Mouse (Mus musculus) embryo, embryonic 10 days (tissue): ENCODE measurements at regions not wholly inside any gene's neighbourhood (a gene's known extent, or its start where the extent isn't known, plus 50 kb on each side); places are given as distances from the start of the nearest gene placed in this dataset.
A peak's percentile ranks its signal among the peaks of the same experiment; 100 is the strongest.
"Not testable (repeated sequence)": the region's sequence is repeated elsewhere in the genome, so short reads cannot be mapped to it uniquely, and the experiment has no call there.

ENCODE experiments used
- DNase-seq: peaks from one replicate; pipeline ENCODE4 v3.0.0-alpha.2; 2015; ENCODE audit warnings: low spot score

DNA sequence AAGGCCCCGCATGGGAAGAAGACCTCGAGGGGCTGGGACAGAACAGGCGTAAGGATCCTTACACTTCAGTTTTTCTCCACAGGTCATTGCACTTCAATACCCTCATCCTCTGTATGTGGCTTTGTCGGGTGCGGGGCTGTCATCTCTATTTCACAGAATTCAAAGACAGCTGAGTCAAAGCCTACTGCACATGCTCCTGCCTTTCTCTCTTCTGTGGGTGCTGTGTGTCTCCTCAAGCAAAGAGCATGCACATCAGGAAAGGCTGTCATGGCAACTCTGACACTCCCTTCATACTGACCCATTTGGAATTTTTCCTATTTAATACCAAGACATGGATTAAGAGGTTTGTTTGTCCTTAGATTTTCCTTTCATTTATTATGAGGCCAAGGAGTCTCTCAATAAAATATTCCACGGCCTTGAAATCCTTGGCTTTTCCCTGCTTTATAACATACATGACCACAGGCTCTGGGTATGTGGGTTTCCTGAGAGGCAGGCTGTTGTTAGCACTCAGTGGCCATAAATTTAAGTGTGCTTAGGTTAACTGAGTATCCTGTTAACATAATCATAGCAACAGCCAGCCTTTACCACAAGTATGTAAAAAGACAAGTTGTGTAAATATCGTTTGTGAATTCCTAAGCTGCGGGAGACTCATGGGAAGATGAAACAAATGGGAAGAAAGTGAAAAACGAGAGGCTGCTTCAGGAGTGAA is 574.5 kb downstream of the Dcdc2c start:
- no peak for DNase-seq

DNA sequence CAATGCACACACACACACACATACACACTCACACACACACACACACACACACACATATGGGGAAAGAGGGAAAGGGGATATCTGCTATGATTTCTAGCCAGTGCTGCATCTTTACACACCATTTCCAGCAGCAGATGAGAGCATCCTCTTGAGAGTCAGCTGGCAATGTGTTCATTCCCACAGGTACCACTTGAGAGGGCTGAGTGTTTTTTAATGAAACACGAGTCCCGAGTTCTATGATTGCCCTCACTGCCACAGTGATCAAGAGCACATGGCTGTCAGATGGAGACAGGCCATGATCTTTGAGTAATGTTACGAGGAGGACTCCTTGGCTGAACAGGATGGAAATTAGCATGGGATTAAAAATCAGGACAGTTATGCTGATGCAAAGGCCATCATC is 589.3 kb downstream of the Dcdc2c start:
- no peak for DNase-seq

DNA sequence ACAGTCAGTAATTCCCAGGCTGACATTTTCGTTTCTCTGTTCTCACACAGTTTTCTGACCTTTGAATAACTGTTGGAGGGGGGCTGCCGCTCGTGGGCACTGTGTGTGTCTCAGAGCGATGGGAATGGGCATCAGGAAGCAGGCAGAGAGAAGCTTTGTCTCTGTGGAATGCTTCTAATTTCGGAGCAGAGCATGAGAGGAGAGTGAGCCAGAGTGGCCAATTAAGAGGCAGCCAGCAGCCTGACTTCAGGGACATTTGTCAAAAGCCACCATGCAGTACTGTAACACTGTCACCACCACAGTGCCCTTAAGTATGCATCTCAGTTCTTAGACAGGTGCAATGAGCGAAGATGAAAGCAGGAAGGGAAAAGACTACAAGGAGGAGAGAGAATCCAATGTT is 592.1 kb downstream of the Dcdc2c start:
- DNase-seq, result peak; percentile 8

DNA sequence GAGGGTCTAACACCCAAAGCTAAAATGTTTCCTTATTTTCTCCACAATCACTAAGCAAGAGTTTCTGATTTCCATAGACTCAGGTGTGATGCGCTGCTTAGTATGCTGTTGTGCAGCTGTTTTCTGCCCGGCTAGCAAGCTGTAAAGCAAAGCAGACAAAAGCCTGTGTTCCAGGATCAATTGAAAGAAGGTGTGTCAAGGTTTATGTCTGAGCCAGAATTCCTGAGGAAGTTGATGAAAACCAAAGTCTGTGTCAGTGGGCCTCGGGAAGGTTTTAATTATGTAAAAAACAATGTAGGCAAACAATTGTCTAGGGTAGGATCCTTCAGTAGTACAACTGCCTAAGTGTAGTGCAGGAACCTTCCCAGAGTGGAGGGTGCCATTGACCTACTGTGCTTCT is 604.6 kb downstream of the Dcdc2c start:
- peak; percentile 10 for DNase-seq

DNA sequence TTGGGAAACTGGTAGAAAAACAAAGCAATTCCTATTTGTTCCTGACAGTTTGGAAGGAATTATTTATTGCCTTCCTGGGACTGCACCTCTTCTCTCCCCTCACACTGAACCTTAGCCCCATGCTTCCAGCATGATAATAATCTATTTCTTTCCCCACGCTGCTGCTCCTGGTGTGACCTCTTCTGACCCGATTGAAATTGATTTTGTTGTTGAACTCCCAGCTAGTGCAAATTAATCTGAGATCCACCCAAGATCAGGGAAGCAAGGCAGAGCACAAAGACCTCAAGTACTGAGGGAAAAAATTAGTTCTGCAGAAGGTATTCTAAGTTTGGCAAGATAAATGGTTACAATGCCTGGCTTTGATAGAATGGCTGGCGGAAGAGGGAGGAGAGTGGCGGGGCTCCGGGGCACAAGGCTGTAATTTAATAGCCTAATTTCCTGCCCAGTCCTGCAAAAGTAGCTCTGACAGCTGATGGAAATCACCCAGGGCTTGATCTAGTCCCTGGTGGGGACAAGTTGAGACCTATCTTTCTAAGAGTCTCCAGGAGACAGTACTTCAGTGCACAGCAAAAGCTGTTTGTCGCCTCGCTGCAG is 604.6 kb upstream of the Sox11 start:
- peak; percentile 69 for DNase-seq

DNA sequence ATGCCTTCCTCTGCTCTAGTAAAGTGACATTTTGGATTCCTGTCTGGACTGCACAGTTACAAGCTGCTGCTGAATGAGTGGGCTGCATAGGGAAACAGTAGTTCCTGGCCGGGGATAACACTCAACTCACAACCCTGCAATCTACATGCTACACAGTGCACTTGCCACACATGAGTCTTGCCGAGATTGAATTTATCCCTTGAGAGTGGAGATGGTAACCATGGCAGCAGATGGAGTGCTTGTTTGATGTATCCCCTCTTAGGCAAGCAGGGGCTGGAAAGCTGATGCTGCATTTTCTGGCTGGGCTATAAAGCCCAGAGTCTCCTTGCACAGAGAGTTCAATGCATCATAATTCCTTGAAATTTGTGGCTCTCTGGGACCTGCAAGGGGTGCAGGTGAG is 603.0 kb upstream of the Sox11 start:
- peak; percentile 50 for DNase-seq

DNA sequence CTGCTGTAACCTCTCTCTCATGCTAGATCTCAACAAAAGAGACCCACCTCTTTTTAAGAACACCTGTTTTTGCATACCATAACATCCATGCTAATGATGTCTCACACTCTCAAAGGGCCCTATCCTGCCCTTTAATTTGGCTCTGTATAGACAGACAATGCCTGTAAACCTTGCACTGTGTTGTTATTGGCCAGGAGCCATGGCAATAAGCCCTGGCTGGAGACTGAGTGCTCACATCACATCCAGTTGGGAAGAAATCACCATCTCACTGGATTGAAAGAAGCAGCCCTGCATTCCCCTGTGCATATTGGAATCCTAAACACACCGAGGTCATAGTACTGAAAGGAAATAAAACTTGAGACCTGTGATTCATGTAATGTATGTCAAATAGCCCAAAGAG is 598.7 kb upstream of the Sox11 start:
- no peak for DNase-seq

DNA sequence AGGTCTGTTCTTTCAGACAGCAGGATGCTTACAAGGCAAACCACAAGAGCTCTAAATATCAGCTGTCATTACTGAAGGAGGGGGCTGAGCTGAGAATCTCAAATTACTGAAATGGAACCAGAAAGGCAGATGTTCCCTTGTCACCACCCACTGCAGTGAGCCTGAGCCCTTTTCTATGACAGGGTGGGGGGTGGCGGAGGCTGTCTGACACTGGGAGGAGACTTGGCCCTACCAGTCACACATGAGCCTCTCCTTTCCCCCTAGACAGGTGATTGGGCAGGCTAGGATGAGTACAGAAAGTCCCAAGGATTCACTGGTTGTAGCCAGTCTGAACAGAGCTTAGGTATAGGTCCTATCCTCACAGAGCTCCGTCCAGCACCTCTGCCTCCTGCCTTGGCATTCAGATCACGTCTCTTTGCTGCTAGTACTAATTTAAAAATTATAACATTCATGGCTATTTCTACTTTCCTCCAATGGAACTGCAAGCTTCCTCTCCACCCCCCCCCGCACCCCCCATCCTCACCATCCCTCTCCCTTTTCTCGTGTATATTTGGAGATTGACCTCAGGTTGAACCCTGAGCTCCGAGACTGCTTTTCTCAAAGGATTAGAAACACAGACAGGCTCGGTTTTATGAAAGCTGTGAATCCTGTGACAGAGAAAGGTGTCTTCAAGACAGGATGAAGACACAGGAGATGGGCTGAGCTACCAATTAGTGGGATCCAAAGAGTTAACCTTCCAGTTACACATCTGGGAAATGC is 590.2 kb upstream of the Sox11 start:
- peak; percentile 49 for DNase-seq

DNA sequence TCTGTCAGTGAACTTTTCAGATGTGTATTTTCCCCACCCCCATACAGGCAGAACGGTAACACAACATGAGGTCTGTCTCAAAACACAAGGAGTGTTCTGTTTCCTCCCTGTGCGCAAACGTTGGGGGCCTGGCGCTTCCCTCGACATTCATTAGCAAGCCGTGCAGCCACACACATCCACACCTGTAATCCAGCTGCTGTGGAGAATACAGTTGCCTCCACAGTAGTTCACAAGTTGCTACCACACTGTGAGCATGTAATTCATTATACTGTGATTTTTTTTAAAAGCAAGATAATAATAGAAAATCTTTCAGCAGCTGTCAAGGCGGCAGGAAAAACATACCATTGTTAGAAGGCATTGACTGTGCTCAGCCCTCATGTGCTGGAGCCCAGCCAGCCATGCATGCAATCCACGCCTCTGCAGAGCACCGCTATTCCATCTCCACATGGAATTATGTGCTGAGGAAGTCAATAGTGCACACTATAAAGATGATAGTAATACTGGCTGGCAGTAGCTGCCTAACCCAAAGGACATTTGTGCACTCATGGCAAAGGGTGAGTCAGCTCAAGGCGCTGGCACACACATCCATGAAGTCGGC is 586.1 kb upstream of the Sox11 start:
- DNase-seq, result no peak

DNA sequence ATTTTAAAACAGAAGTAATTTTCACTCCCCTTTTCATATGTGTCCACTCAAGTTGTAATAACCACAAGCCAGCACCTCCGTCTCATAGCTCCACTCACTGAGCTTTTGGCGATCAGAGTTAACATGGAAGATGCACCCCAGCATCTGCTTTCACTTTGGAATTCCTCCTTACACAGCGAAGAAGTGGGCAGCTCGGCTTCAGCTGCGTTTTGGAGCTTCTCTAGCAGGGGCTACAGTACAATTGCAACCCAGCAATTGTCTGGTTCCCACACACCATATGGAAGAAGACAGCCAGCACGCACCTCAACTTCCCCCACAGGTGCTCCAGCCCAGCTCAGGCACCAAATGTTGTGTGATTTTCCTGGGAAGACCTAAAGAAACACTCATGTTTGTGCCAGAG is 584.4 kb upstream of the Sox11 start:
- DNase-seq, result no peak

DNA sequence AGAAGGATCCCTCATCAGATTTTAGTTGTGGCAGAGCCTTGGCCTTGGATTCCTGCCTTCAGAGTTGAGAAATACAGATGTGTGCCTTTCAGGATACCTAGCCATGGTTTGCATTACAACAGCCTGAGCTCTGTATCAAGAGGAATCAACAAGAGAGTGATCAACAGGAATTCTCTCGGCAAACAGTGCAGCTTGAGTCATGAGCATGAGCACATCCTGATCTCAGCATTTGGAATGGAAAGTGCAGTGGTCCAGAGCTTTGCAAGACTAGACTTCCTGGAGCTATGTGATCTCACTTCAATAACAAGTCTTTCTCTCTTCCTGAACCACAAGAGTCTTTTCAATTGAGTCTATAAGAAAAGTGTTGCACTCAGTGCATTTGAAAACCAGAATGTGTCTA is 578.2 kb upstream of the Sox11 start:
- DNase-seq, result no peak

DNA sequence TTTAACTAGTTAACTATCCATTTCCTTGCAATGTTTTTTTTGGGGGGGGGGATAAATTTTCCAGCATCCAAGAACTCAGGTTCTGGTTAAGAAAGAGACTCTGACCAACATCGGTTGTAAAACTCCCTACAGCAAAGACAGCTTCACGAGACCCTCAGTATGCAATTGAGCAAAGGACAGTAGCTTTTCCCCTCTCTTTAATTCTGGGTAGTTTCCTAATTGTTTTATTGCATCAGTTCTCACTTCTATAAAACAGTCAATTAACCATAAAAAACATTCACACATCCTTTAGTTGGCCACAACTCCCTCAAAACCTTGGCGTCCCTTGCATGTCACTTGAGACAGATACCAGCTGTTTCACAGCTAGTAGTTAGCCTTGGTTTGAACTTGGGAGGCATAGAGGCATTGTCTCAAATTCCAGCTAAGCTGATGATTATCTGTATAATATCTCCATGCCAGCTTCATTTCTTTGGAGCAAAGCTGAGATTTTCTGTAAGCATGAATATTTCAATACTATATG is 574.1 kb upstream of the Sox11 start:
- no peak for DNase-seq

DNA sequence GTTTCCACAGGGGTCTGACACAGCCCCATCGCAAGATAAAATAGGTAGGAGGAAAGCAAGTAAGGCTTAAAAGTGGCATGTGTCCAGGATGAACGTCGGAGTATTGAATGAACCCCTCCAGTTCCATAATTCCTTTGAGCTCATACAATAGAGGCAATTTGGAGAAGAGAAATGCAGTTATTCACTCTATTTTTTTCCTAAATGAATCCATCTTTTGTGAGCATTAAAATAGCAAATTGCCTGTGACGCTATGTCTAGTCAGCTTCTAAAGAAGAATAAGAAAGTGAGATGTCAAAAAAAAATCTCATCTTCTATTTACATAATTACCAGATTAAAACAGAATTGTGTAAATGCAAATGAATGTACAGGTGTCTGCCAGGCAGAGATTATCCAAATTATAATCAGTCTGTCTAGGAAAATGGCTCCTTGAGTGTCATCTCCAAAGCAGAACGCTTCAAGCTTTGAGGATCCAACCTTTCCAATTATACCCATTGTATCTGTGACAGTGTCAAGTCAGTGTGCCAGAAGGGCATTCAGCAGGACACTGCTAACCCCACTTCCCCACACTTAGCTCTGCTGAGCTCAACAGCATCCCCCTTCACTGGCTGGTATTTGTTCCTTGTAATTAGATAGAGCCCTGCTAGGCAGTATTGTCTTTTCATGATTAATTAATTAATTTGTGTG is 567.2 kb upstream of the Sox11 start:
- DNase-seq, result no peak

DNA sequence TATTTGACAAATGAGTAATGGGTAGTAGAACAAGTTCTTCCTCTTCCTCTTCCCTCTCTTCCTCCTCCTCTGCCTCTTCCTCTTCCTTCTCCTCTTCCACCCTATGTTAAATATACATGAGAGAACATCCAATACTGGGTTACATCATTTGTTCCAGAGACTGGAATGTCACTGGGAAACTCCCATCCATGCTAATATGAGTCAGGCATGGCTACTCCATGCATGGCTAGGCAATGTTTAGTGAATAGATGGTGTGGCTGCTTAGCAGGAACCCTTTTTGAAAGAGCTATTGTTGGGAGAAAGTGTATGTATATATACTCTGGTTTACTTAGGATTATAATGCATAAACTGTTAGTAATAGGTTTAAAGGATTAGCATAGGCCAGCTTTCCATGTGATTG is 554.3 kb upstream of the Sox11 start:
- DNase-seq, result not testable (repeated sequence)

DNA sequence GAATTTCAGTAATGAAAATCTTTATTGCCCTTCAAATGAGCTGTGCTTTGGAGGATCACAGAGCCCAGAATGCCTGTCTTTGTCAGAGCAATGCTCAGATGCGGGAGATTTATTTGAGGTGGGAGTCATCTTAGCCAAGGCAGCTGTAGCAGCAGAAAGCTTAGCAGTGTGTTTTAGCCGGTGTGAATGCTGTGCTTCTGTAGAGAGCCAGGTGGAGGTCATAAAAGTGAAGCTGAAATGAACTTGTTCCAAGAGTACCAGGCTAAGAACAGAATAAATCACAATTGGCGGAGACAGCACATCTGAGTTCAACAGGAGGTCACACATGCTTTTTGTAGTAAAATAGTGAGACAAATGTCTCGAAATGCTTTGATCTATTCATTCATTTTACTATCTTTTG is 539.3 kb upstream of the Sox11 start:
- DNase-seq, result peak; percentile 62

DNA sequence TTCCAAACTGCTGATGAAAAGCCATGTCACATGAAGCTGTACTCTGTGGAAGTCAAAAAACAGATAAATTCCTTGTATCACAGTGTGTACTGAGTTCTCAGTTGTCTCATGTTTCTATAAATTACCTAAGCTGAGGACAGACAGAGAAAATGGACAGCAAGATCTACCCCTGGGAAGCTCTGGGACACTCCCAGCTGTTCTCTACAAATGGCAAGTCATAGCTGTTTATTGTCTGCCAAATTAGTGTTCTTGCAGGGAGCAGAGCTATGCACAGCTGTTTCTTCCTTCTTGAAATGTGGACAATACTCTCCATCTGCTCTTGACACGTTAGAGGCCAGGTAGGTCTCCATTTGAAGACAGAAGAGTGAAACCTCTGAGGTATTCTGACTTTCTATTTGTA is 524.0 kb upstream of the Sox11 start:
- no peak for DNase-seq

DNA sequence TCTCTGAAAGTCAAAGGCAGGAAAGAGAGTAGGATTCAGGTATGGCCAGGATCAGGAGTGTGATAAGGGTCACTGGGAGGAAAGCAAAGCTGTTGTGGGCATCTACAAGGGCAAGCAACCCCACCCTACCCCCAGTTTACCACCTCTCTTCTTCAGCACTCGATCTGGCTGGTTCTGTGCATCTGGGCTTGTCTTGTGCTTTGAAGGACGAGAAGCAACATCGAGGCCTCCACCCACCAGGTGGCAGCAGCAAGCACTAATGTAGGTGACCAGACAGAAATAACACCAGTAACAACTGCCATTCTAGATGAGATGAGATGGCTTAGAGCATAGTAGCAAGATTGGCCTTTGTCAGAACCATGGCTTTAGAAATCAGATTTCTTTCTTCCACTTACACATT is 507.2 kb upstream of the Sox11 start:
- DNase-seq, result peak; percentile 39

DNA sequence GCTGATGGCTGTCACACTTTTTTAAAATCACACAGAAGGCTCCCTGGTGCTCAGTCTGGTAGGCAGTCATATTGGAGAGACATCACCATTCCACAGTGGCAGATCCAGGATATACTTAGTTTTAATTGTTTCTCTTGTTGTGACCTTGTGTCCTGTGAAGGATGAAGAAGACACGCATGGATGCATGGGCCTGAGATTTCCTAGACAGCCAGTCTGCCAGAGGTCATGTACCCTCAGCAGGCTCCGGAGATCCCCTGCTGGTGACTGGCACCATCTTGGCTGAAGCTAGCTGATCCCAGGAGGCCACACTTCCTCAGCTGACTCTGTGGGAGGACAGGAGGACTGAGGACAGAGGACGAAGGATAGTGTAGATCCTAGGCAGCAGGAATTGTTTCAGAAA is 506.7 kb upstream of the Sox11 start:
- no peak for DNase-seq

DNA sequence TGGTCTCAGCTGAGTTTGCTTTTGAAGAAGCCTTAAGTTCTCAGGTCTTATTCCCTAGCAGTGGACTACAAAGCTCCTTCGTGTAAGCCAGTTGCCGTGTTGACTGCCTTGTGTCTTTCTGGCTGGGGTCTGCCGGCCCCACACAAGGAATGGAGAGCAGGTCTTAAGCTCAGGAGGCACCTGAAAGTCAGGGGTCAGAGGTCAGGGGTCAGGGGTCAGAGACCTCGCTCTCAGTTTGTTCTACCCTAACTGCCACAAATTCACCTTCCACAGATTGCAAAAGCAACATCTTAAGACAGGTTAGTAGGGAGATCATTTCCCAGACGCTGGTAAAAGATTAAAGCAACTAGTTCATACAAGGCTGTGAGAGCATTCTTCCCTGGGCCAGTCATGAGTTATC is 505.8 kb upstream of the Sox11 start:
- DNase-seq, result peak; percentile 18

DNA sequence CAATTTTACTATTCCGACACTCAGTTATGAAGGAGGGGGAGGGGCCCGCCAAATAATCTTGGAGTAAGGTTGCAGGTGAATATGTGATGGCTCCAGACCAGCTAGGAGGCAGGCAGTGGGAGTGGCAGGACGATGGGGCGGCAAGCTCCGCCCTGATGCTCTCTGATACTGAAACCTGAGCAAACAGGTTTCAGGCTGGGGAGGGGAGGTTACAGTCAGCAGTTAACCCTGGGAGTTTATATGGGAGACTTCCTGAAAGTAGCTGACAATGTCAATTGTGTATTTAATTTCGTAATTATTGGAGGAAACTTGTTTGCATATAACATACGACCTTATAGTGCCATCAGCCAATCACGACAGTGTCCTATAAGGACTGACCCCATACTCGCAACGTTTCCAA is 505.0 kb upstream of the Sox11 start:
- DNase-seq, result no peak

DNA sequence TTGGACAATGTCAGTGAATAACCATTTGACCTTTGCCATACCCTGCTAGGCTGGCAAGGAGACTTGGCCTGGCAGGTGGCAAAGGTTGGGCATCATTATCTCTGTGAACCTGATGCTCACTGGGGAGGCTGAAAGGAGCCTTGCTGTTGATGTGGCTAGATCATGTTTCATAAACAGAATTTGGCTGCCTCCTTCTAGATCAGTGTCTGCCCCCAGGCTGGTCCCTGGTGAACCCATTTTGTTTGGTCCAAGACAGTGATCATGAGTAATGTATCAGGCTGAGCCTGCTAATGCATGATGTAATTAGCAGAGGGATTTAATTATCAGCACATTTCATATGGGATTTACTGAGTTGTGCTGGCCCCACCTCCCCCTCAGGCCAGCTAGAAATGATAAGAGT is 502.6 kb upstream of the Sox11 start:
- peak; percentile 18 for DNase-seq

DNA sequence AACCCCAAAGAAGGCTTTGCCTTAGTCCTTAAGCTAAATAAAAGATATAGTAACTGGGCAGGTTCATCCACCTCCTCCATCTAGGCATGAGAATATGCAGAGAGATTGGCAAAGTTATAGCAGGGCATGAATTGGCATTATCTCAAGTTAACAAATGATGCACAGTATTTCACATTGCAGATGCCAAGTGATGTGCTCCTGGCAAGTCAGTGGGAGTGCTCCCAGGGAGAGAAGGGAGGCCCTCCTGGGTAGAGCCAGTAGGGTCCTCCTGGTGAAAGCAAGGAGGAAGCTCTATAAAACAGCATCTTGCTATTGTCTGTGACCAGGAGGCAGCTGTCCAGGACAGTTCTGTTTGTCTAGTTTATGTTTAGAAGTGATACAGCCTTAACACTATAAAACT is 496.6 kb upstream of the Sox11 start:
- DNase-seq, result no peak
